Mouse (Mus musculus): ENCODE results near the gene Acat3. TPM values are rescaled to one million over a fixed set of nuclear protein-coding genes. Genes with fewer than 3 reads are reported as not detected.
A peak's percentile ranks its signal among the peaks of the same experiment; 100 is the strongest.
"Not testable (repeated sequence)": the region's sequence is repeated elsewhere in the genome, so short reads cannot be mapped to it uniquely, and the experiment has no call there.

Acat3 gene
- 0.33 TPM in 1 of 2 replicates, not detected in the other for total RNA-seq (2014; fragmentation: Nextera tagmentation)
- 0.80 and 1.3 TPM in 2 replicates for total RNA-seq (2017)

DNA sequence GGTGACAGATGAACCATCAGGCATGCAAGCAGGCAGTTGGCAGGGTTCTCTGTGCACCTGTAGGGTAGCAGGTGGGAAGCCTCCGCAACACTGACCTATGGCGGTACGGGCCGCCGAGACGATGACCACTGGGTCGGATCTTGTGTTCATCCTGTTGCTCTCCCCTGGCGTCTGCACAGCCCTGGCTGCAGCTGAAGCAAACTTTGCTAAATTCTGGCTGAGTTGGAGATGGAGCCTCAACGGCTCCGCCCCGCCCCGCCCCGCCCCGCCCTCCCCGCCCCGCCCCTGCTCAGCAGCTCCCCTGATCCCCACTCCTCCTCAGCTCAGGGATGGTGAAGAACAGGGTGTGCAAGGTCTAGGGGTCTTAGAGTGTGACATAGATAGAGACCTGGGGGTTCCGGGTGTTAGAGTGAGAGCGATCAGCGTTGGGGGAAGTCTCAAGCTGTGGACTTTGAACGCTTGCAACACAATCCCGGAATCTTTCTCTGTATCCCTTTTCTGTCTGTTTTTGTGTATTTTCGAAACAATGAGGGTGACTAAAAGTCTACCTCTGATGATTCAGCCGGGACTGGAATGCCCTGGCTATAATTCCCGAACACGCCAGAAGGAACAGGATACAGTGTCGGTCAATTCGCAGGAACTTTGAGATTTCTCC is at the start of gene Acat3:
Gene Acat3 (minus strand): TSS at position 450 of the 655 bp plus-strand sequence.
- peak; percentile 56 for ATAC-seq (replicated peaks; ENCODE audit: low FRiP score, low TSS enrichment, poor library complexity, severe bottlenecking)

DNA sequence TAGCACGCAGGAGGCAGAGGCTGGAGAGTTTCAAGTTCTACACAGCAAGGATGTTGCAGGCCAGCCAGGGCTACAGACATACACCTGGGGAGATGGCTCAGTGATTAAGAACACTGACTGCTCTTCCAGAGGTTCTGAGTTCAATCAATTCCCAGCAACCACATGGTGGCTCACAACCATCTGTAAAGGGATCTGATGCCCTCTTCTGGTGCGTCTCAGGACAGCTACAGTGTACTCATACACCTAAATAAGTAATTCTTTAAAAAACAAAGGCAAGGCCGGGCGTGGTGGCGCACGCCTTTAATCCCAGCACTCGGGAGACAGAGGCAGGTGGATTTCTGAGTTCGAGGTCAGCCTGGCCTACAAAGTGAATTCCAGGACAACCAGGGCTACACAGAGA is 47.7 kb upstream of the Acat3 start:
- not testable (repeated sequence) for ATAC-seq (replicated peaks; ENCODE audit: low FRiP score, low TSS enrichment, poor library complexity, severe bottlenecking)

DNA sequence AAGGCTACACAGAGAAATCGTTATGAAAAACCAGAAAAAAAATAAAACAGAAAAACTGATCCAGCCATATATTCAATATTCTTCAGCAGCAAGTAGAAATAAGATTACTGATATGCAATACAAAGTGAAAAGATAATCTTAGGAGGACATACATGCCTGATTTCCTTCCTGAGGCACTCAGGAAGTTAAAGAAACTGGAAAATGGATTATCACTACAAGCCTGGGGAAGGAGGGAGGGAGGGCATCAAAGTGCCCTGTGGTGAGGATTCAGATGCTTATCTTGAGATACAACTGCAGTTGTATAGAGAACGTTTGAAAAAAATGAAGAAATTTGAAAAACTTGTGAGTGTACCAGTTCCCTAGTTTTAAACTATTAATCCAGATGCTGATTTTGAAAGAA is 43.6 kb upstream of the Acat3 start:
- no peak; the same call in 1 of the 2 replicates for ATAC-seq (replicated peaks; ENCODE audit: low FRiP score, low TSS enrichment, poor library complexity, severe bottlenecking)

DNA sequence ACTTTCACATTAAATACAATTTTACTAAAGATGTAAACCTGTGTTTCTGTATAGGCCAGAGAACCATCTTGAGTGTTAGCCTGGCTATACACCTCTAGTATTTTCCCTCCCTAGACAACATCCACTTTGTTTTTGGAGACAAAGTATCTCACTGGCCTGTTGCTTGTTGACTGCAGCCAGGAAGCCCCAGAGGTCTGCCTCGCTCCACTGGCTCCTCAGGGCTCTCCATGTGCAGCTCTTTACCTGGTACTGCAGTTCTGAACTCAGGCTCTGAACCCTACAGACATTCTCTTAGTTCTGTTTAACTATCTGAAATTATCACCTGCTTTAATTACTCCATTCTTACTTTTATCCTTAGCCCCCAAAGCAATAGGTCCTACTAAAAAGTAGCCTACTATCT is 38.1 kb upstream of the Acat3 start:
- no peak for ATAC-seq (replicated peaks; ENCODE audit: low FRiP score, low TSS enrichment, poor library complexity, severe bottlenecking)

DNA sequence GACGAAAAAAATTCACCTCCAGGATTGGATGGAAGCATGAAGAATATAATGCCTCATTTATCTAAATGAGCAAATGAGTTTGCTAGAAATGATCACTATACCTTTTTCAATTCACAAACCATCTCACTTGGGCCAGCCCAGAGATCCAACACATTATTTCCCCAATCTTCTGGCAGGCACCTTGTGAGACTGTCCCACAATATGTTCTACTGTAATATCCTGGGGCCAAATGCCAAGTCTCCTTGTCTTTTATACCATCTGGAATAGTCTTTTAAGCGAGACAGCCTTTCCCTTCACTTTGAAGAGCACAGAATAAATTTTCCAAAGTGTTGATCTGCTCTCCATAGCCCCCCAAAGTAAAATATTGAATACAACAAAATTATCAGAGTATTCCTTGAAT is 33.5 kb upstream of the Acat3 start:
- no peak for ATAC-seq (replicated peaks; ENCODE audit: low FRiP score, low TSS enrichment, poor library complexity, severe bottlenecking)

DNA sequence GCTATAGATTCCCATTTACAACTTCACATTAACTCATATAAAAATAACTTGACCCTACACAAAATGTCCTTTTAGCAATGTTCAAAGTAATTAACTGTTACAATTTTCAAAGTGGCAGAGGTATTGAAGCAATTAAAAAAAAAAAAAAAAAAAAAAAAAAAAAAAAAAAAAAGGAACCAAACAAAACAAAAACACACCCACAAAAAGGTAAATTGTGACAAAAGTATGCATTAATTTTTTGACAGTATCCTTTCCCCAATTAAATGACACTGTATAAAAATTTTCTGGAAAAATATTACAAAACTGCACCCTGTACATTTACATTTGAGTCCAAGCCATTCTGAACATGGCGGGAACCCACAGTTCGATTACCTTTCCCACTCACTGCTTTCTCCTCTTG is 26.8 kb upstream of the Acat3 start:
- no peak for ATAC-seq (replicated peaks; ENCODE audit: low FRiP score, low TSS enrichment, poor library complexity, severe bottlenecking)

DNA sequence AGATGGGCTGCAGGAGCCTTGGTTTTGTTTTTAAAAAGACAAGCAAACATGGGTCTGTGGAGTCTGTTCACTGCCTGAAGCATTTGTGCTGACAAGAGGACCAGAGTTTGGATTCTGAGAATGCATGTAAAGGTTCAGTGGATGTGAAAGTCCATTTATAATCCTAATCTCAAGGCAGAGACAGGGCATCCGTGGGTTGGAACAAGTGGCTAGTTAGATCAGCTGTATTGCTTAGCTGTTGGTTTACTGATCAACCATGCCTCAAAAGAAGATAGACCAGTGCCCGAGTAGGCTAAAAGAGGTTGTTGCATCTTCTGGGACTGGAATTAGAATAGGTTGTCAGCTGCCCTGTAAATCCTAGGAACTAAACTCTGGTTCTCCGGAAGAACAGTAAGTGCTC is 23.1 kb upstream of the Acat3 start:
- no peak for ATAC-seq (replicated peaks; ENCODE audit: low FRiP score, low TSS enrichment, poor library complexity, severe bottlenecking)

DNA sequence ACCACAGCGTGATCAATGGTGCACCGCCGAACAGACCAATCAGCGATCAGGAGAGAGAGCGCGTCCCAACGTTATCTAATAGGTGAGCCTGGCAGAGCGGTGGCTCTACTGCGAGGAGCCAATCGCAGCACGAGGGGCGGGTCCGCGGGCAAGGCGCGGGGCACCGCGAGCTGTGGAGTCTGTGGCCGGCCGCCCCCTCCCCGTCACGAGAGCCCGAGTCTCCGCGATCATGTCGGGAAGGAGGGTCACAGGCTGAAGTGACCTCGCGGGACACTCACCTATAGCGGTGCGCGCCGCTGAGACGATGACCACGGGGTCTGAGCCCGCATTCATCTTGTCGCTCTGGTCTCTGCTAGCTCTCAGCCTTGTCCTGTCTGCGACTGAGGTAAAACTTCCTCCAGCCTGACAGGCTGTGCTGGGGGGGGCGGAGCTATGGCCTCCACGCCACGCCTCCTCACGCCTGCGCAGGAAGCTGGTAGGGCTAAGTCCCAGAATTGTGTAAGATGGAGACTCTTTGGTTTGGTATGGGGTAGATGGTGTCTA is 20.0 kb upstream of the Acat3 start, which contains the start of gene Acat2:
Gene Acat2 (minus strand): TSS at position 417 of the 543 bp plus-strand sequence.
- ATAC-seq (replicated peaks; ENCODE audit: low FRiP score, low TSS enrichment, poor library complexity, severe bottlenecking): peak; percentile 95

DNA sequence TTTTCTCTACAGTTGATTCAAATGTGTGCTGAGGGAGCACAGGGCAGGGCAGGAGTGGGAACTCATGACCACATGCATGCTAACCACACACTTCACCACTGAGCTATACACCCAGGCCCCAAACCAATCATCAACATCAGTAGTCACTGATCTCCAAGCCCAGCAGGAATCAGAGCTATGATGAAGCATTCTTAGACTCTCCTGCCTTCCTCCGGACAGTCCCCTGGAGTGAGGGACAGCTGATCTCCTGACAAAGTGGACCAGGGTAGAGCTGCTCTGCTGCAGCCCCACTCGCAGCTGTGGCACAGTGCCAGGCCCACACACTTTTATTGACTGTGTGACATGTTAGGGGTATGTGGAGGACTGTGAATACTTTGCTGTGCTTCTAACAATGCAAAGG is 19.0 kb upstream of the Acat3 start:
- 0 out of 2 replicates have a peak, but pooled peaks have one; percentile 13 for ATAC-seq (replicated peaks; ENCODE audit: low FRiP score, low TSS enrichment, poor library complexity, severe bottlenecking)

DNA sequence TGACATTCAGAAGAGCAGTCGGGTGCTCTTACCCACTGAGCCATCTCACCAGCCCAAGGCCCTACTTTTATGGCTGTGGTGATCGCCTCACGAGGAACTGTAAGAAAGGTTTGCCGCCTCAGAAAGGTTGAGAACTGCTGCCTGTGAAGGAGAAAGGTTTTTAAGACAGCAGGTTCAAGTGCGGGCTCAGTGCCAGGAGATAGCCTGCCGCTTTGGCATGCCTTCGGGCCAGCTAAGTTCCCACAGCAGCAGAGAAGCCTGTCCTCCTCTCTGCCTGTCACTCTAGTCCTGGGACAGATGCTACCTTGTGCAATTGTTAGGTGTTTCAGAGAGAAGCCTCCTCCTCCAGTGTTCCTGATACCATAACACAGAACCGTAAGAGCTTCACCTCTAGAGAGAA is 16.3 kb upstream of the Acat3 start:
- ATAC-seq (replicated peaks; ENCODE audit: low FRiP score, low TSS enrichment, poor library complexity, severe bottlenecking): no peak

DNA sequence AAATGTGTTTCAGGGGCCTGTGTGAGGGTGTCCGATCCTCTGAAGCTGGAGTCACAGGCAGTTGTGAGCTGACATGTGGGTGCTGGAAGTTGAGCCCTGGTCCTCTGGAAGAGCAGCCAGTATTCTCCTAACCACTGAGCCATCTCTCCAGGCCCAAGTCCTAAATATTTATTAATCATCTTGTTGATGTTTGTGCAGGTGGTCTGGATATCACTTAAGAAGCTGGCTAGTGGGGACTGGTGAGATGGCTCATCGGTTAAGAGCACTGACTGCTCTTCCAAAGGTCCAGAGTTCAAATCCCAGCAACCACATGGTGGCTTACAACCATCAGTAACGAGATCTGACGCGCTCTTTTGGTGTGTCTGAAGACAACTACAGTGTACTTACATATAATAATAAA is 9.3 kb upstream of the Acat3 start:
- ATAC-seq (replicated peaks; ENCODE audit: low FRiP score, low TSS enrichment, poor library complexity, severe bottlenecking): no peak

DNA sequence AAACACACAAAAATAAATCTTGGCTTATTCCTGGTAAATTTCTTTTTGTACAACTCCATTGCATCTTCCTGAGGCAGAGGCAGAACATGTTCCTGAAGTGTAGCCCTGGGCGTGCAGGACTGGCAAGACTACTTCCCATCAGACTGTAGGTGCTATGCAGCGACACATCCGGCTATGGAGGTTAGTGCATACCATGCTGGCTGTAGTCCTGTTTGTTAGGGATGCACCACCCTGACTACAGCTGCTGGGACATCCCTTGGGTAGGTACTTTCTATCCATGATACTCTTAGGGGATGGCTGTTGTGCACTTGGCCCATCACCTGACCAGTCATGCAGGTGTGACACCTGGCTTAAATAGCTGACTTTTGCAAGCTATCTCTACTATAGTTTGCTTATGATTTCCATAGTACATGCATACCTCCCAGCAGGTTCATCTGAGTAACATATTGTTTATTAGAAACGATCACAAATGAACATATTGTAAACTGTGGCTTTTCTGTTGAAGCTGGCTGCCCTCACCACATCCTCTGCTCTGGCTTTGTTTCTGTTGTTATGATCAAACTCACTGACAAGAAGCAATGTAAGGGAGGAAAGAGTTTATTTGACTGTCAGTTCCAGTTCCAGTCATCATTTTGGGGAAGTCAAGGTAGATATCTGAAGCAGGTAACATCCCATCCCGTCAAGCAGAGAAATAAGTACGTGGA is 2.2 kb upstream of the Acat3 start:
- no peak for ATAC-seq (replicated peaks; ENCODE audit: low FRiP score, low TSS enrichment, poor library complexity, severe bottlenecking)

DNA sequence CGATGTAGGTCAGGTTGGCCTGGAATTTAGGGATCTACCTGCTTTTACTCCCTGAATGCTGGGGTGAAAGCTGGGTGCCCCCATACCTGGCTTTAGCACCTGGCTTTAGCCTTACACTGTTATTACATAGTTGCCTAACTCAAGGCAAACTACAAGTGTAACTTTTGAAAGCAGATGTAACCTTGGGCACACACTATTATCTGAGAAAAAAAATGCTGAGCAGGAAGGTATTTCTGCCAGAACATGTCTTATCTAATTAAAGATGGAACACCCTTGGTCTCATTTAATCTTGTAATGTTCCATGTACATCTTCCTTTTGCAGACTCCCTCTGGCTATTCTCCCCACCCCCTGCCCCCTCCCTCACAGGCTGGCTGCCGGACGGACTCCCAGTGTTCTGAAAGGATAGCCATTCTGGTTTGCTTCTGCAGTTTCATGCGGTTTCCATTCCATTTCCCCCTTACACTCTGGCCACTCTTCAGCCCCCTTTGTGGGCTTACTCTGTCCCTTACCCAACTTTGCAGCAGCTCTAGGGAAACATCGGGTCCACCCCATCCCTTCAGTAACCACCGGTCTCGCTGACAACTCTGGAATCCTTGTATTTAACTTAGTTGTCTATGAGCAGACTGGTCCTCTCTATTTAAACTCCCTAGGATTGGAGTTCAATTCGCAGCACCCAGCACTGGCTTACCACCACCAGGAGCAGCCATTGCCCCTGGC is 1.3 kb upstream of the Acat3 start:
- ATAC-seq (replicated peaks; ENCODE audit: low FRiP score, low TSS enrichment, poor library complexity, severe bottlenecking): peak; percentile 35; the same call in 1 of the 2 replicates

DNA sequence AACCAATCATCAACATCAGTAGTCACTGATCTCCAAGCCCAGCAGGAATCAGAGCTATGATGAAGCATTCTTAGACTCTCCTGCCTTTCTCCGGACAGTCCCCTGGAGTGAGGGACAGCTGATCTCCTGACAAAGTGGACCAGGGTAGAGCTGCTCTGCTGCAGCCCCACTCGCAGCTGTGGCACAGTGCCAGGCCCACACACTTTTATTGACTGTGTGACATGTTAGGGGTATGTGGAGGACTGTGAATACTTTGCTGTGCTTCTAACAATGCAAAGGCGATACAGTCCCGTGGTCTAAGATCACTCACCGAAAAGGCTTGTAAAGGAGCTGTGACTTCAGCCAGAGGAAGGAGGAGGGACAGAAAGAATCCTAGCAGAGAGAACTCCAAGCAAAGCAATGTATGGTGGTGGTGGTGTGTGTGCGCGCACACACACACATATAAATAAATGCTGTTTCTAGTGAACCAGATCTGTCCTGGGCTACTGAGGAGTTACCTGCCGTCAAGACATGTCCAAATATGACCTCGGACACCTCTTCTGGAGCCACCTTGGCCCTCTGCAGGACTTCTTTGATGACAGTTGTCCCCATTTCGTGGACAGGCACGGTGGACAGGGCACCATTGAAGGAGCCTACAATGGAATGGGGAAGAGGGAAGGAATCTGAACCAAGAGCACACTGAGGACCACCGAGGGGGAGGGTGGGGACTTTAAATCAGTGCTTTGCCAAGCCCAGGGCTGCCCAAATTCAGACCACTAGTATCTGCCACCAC is 837 bp downstream of the Acat3 start:
- peak; percentile 45 for ATAC-seq (replicated peaks; ENCODE audit: low FRiP score, low TSS enrichment, poor library complexity, severe bottlenecking)

DNA sequence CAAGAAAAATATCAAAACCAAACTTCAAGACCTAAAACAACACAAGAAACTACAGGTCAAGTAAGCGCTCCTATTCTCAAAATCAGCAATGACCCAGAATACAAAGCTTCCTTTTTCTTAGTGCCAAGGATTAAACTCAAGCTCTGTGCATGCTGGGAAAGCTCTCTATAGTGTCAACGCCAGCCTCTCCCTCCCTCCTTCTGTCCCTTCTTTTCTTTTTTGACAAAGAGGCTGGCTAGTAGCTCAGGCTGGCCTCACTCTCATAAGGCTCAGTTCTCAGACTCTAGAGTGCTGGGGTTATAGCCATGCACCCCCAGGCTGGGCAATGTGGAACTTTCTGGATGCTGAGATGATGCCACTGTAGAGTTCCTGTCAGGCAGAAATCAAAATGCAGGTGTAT is 2.3 kb downstream of the Acat3 start:
- no peak for ATAC-seq (replicated peaks; ENCODE audit: low FRiP score, low TSS enrichment, poor library complexity, severe bottlenecking)

DNA sequence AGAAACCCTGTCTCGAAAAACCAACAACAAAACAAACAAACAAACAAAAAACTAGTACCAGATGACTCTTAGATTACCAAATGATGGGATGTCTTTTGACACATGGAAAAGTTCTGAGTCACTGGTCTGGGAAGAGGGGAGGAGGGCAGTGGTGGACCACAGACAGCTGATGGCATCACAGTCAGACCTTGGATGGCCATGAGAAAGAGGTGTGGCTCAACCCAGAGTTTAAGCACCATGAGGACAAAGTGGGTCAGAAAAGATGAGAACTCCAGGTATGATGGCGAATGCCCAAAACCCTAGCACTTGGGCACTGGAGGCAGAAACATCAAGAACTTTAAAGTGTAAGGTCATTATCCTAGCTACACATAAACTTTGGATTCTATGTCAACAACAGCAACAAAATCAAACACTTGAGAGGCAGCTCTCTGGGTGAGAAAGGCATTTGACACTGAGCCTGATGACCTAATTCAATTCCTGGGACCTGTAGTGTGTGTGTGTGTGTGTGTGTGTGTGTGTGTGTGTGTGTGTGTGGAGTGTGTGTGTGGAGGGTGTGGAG is 2.9 kb downstream of the Acat3 start:
- no peak for ATAC-seq (replicated peaks; ENCODE audit: low FRiP score, low TSS enrichment, poor library complexity, severe bottlenecking)

DNA sequence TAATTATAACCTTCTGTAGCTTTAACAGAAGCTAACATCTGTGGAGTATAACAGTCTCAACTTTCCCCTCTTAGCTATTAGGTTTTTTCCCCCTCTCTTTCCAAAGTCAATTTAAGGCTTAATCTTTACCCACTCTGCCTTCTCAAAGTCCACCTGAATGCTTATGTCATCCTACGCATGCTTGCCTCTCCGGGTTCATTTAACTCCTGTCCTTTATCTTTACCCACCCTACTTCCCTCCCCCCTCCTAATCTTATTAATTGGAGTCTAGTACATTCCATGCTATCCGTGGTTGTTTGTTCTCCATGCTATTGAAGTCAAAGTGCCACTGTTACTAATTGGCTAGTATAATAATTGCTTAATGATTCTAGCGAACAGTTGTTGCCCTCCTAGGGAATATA is 4.7 kb downstream of the Acat3 start:
- ATAC-seq (replicated peaks; ENCODE audit: low FRiP score, low TSS enrichment, poor library complexity, severe bottlenecking): no peak

DNA sequence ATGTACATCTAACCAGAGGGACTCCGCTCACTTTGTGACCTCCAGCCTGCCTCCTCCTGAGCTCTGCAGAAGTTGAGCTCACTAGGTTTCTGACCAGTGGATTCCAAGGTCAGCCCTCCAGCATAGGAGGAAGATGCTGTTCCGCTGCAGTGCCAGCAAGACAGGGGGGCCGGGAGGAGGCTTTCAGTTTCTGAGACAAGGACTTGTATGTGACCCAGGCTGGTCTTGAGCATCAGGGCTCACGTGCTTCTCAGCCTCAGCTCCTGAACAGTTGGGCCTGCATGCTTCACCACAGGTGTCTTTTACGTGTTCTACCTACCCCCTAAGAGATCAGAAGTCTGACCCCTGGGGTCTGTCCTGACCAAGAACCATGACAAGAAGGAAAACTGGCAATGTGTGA is 8.8 kb downstream of the Acat3 start:
- ATAC-seq (replicated peaks; ENCODE audit: low FRiP score, low TSS enrichment, poor library complexity, severe bottlenecking): not testable (repeated sequence)

DNA sequence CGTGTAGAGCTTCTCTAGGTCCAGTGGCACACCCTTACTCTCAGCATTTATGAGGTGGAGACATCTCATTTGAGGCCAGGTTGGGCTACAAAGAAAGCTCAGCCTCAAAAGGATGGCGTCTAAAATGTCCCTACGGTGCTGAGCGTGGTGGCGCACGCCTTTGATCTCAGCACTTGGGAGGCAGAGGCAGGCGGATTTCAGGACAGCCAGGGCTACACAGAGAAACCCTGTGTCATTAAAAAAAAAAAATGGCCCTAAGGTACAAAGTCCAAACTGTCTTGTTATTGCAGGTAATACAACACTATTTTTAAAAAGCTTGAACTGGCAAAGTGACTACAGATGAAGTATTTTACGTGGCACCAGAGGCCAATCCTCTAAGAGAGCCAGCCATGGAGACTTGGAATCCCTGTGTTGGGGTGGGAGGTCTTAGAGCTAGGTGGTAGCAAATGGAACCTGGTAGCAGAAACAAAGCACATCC is 14.7 kb downstream of the Acat3 start:
- ATAC-seq (replicated peaks; ENCODE audit: low FRiP score, low TSS enrichment, poor library complexity, severe bottlenecking): no peak

Measured in megakaryocyte-erythroid progenitor cell, adult 5-6 weeks (primary cell).